Mouse (Mus musculus) testis, adult 2 months (tissue): ENCODE data around the gene Gpr183. TPM values are rescaled to one million over a fixed set of nuclear protein-coding genes. Genes with fewer than 3 reads are reported as not detected.

ENCODE experiments used
- H3K27ac ChIP-seq: fragments of 200-500 bp; 2 replicates; pipeline ENCODE4 v1.5.1; 2012; ENCODE audit warnings: low read depth, low read length; ENCODE audit not compliant: control insufficient read depth, insufficient read depth
- H3K27me3 ChIP-seq: fragments of 200-500 bp; 2 replicates; pipeline ENCODE4 v1.6.1; 2012; ENCODE audit warnings: mild to moderate bottlenecking, low read length, moderate library complexity; ENCODE audit not compliant: control insufficient read depth, insufficient read depth
- H3K36me3 ChIP-seq: fragments of 200-500 bp; 2 replicates; pipeline ENCODE4 v1.6.1; 2012; ENCODE audit warnings: mild to moderate bottlenecking, low read length; ENCODE audit not compliant: control insufficient read depth, insufficient read depth
- H3K4me1 ChIP-seq: fragments of 200-500 bp; 2 replicates; pipeline ENCODE4 v1.6.1; 2012; ENCODE audit warnings: low read length; ENCODE audit not compliant: control insufficient read depth, insufficient read depth
- H3K4me3 ChIP-seq: fragments of 200-500 bp; 2 replicates; pipeline ENCODE4 v1.5.1; 2012; ENCODE audit warnings: low read depth, mild to moderate bottlenecking, low read length, moderate library complexity, mixed read lengths; ENCODE audit not compliant: control insufficient read depth
- CTCF ChIP-seq: fragments of 200-500 bp; IDR thresholded peaks from 2 replicates; pipeline ENCODE4 v1.5.1; 2012; ENCODE audit warnings: low read depth, mild to moderate bottlenecking, inconsistent platforms, low read length, moderate library complexity; ENCODE audit not compliant: control insufficient read depth, insufficient read depth, insufficient replicate concordance
- POLR2A ChIP-seq: fragments of 200-500 bp; IDR thresholded peaks from 2 replicates; pipeline ENCODE4 v1.6.1; 2012; ENCODE audit warnings: low read depth, mild to moderate bottlenecking, inconsistent platforms, low read length, moderate library complexity; ENCODE audit not compliant: control insufficient read depth
- polyA plus RNA-seq: library from polyadenylated mRNA; depleted of rRNA; stranded (reverse); fragments of >200 nt; gene quantifications from 2 replicates; pipeline ENCODE4 v1.2.3, GENCODE M21; 2012

Gene Gpr183
- polyA plus RNA-seq, 1 experiment: 0.15 TPM

DNA sequence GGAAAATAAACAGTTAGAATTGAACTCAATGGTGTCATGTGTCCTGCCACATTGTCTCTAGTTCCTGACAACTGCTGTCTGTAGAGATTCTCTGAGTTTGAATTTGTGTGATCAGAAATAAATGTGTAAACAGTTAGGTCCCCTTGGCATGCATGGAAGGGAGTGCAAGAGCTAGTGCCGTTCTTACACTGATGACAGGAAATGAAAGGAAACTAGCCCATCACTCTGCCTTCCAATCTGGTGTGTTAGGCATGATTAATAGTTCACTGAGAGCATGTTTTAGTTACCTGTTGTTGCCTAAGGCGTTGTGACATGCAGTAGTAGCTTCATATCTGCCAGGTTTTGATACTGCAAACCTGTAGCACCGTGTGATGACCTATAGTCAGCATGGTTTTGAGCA is 17.0 kb downstream of the Gpr183 start:
- no peaks in the 10 kb centered on the region for H3K27me3 ChIP-seq
- H3K27ac ChIP-seq: no peak overlapping the region
- TF ChIP-seq CTCF (no peak), POLR2A (no peak)
- H3K36me3 ChIP-seq: no peaks in the 10 kb centered on the region
- no peaks in the 10 kb centered on the region for H3K4me1 ChIP-seq
- no peak overlapping the region for H3K4me3 ChIP-seq

DNA sequence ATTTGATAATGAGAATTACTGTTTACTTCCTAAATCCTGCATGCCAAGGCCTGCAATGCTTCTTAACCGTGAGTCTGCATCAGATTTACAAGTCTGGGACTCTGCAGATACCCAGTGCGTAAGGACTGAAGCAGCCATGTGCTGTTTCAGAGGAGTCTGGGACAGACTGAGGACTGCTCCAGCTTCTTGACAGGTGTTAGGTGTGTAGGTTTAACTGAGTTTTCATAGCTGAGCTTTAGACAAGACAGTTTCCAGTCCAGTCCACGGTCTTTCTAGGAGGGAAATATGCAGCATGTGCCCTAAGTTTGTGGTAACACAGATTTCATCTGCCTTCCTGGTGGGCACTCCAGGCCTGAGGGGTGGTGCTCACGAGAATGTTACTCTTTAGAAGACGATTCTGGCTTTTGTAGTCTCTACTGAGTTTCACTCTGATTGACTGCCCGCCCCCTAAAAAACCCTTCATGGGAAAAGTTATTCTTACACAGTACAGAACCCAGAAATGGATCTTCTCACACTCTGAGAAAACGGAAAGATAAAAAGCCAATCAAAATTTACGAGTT is 17.7 kb downstream of the Gpr183 start:
- no peak for TF ChIP-seq CTCF
- no peak for TF ChIP-seq POLR2A
- H3K4me1 ChIP-seq: no peaks in the 10 kb centered on the region
- H3K36me3 ChIP-seq: no peaks in the 10 kb centered on the region
- H3K4me3 ChIP-seq: no peak overlapping the region
- no peak overlapping the region for H3K27ac ChIP-seq
- no peaks in the 10 kb centered on the region for H3K27me3 ChIP-seq

DNA sequence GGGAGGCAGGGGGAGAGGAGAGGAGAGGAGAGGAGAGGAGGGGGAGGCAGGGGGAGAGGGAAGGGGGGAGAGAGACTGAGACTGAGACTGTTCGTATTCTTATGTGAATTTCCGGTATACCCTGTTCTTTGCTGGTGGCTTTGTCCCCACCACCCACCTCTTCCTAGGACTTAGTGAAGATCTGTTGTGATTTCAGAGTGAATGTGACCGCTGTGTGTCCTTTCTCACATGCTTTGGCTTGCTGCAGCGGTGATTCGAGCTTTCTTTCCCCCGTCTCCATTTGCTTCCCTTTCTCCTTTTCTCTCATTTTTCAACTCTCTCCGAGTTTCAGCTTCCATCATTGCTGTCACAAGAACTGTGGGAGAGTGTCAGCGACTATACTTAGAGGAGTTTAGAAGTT is 18.3 kb downstream of the Gpr183 start:
- TF ChIP-seq CTCF: no peak
- TF ChIP-seq POLR2A: no peak
- H3K4me3 ChIP-seq: no peak overlapping the region
- H3K36me3 ChIP-seq: no peaks in the 10 kb centered on the region
- H3K27me3 ChIP-seq: no peaks in the 10 kb centered on the region
- no peaks in the 10 kb centered on the region for H3K4me1 ChIP-seq
- no peak overlapping the region for H3K27ac ChIP-seq

DNA sequence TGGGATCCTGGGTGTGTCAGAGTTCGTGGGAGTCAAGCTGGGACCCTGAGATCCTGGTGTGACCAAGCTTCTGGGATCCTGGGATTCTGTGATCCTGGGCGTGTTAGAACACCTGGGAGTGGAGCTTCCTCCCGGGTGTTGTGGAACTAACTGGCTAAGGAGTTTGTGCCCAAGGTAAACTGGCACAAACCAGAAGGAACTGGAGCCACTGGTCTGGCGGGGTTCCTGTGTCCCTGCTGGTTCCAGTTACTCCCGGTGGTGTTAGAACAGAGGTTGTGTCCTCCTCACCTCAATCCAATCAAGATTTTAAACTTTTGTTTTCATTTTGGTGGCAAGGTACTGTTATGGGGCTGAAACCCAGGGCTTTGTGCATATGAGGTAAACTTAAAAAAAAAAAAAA is 18.9 kb downstream of the Gpr183 start:
- H3K27me3 ChIP-seq: no peaks in the 10 kb centered on the region
- H3K4me3 ChIP-seq: no peak overlapping the region
- no peaks in the 10 kb centered on the region for H3K4me1 ChIP-seq
- no peaks in the 10 kb centered on the region for H3K36me3 ChIP-seq
- no peak for TF ChIP-seq CTCF
- no peak for TF ChIP-seq POLR2A
- no peak overlapping the region for H3K27ac ChIP-seq

DNA sequence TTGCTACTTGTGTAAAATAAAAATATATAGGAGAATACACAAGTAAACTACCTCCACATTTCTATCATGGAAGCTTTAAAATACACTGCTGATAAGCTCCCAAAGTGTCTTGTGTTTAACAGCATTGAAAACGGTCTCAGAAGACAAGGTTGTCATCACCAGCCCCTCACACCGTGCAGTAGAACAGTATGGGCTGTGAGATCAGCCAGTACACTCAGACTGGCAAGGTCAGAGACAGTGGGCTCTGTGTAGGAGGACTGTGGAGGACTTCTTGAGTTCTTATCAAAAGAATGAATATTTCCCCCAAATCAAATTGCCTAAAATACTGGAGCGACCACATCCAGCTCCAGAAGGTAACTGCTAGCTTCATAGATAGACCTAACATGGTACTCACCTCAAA is 25.4 kb downstream of the Gpr183 start:
- Histone ChIP-seq H3K27ac (no peak overlapping the region), H3K36me3 (no peaks in the 10 kb centered on the region), H3K27me3 (no peaks in the 10 kb centered on the region), H3K4me3 (no peak overlapping the region), H3K4me1 (no peaks in the 10 kb centered on the region; the same call in 1 of the 2 replicates)
- TF ChIP-seq POLR2A: no peak
- TF ChIP-seq CTCF: no peak

DNA sequence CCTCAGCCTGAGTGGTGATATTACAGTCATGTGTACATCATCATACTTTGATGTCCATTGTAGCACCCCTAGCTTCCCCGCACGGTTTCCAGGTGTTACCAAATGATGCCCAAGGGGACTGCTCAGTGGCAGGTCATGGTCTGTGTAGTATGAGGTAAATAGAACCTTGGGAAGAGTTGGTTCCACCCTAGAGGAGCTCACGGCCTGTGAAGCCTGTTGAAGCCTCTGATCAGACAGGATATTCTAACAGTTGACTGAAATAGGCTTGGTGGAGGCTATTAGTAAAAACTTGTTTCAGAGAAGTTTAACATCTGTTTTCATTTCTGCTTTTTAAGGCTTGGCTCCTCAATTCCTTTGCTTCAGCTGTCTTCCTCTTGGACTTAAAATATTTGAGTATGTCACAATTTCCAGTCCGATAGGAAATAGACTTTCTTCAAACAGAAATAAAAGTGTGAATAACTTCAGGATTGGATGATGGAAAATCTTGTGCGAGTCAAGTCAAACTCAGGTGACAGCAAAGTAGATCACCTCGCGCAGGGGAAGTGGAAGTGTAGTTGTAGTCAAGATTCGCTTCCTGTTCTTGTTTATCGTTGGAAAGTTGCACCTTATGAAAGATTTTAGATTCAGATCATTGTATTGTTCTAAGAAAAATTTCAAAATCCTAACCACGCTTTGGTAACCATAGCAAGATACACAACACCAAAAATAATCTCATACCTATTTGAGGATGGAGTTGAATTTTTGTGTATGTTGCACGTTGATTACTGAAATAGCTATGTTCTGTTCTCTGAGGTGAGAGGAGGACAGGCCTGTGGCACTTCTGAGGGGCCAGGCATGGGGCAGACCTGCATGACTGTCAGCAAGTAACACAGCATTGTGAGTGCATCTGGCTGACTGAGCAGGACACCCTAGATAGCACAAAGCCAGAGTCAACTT is 26.5 kb downstream of the Gpr183 start:
- no peaks in the 10 kb centered on the region for H3K27me3 ChIP-seq
- no peaks in the 10 kb centered on the region; the same call in 1 of the 2 replicates for H3K4me1 ChIP-seq
- H3K36me3 ChIP-seq: no peaks in the 10 kb centered on the region
- H3K4me3 ChIP-seq: no peak overlapping the region
- H3K27ac ChIP-seq: peak overlapping the region; percentile 18
- TF ChIP-seq CTCF (no peak), POLR2A (no peak)

DNA sequence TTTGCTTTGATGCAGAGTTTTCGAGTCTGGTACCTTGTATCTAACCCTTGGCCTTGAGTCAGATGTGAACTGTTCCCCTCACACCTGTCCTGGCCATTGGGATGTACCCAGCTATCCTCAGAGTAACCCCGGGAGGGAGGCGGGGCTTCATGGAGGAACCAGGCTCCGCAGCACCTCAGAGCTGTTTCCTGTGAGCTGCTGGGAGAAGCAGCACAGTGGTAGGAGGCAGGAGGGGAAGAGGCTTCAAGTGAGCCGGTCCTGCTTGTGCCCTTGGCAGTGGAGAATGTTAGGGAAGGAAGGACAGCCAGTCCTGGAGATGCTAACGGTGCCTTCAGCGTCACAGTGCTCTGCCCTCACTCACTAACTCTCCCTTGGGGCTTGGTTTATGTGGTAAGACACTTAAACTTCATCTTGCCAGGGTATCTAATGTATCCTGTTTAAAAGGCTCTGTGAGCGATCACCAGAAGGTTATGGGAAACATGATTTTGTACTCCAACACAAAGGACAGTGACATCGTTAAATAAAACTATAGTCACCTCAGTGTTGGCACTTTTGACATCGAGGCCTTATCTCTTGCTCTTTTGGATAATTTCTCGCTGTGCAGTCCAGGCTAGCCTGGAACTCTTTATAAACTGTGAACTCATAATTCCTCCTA is 27.3 kb downstream of the Gpr183 start:
- no peaks in the 10 kb centered on the region for H3K36me3 ChIP-seq
- no peaks in the 10 kb centered on the region; the same call in 1 of the 2 replicates for H3K4me1 ChIP-seq
- TF ChIP-seq CTCF (no peak), POLR2A (no peak)
- peak overlapping the region; percentile 18 for H3K27ac ChIP-seq
- H3K4me3 ChIP-seq: no peak overlapping the region
- H3K27me3 ChIP-seq: no peaks in the 10 kb centered on the region
